Mouse (Mus musculus) liver, embryonic 12.5 days (tissue): ENCODE data around the gene Lin7b. TPM values are rescaled to one million over a fixed set of nuclear protein-coding genes. Genes with fewer than 3 reads are reported as not detected.
"Not testable (repeated sequence)": the region's sequence is repeated elsewhere in the genome, so short reads cannot be mapped to it uniquely, and the experiment has no call there.

ENCODE experiments used
- ATAC-seq: fragments of 200-750 bp; cut with Nextera tagmentation; 2 replicates; pipeline ENCODE4 v1.8.0; 2017; ENCODE audit warnings: moderate number of reproducible peaks, mild to moderate bottlenecking, moderate library complexity
- H3K27ac ChIP-seq: fragments of 300-500 bp; sonication (generic); 2 replicates; pipeline ENCODE4 v1.5.1; 2016; ENCODE audit warnings: mild to moderate bottlenecking
- H3K27me3 ChIP-seq: fragments of 300-500 bp; sonication (generic); replicated peaks from 2 replicates; pipeline ENCODE4 v1.6.1; 2016; ENCODE audit warnings: mild to moderate bottlenecking, moderate library complexity
- H3K36me3 ChIP-seq: fragments of 300-500 bp; sonication (generic); 2 replicates; pipeline ENCODE4 v1.6.1; 2016; ENCODE audit warnings: mild to moderate bottlenecking, moderate library complexity
- H3K4me1 ChIP-seq: fragments of 300-500 bp; sonication (generic); 2 replicates; pipeline ENCODE4 v1.6.1; 2016
- H3K4me2 ChIP-seq: fragments of 300-500 bp; sonication (generic); 2 replicates; pipeline ENCODE4 v1.6.1; 2016; ENCODE audit warnings: mild to moderate bottlenecking, moderate library complexity
- H3K4me3 ChIP-seq: fragments of 300-500 bp; sonication (generic); 2 replicates; pipeline ENCODE4 v1.5.1; 2016; ENCODE audit warnings: mild to moderate bottlenecking, moderate library complexity
- H3K9ac ChIP-seq: fragments of 300-500 bp; sonication (generic); 2 replicates; pipeline ENCODE4 v1.6.1; 2016; ENCODE audit warnings: mild to moderate bottlenecking, moderate library complexity
- H3K9me3 ChIP-seq: fragments of 300-500 bp; sonication (generic); replicated peaks from 2 replicates; pipeline ENCODE4 v1.6.1; 2016; ENCODE audit warnings: mild to moderate bottlenecking, moderate library complexity
- WGBS: fragments of 180-500 bp; shearing (Covaris S2); methylation state at CpG from one replicate; pipeline ENCODE4 v1.1.7; 2016; ENCODE audit not compliant: insufficient replicate concordance; 5-methylcytosine and 5-hydroxymethylcytosine counted together
- polyA plus RNA-seq: library from polyadenylated mRNA; unstranded; fragments of >200 nt; fragmentation: Nextera tagmentation; extraction: Ambion mirVana; gene quantifications from 2 replicates; pipeline ENCODE4 v1.2.1, GENCODE M21; 2016

Gene Lin7b
- polyA plus RNA-seq, 1 experiment from 2014 or later = 0.38 TPM

DNA sequence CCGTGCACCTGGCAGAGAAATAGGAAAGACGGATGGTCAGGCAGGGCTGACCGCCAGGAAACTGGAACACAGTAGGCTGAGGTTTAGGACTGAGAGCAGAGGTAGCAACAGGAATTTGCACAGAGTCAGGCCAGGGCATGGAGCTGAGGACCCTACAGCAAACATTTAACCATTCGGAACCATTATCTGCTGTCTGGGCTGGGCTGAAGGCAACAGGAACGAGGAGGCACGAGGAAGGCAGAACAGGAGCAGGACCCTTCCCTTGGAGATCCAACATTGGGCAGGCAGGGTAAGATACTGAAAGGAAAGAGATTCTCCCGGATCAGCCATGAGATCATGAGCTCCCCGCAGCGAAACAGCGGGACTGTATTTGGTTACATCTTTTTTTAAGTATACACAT lies 37.5 kb upstream of the Lin7b start:
- no peak for ATAC-seq
- WGBS = 66% methylated on average over 10 of the region's 10 CpGs

DNA sequence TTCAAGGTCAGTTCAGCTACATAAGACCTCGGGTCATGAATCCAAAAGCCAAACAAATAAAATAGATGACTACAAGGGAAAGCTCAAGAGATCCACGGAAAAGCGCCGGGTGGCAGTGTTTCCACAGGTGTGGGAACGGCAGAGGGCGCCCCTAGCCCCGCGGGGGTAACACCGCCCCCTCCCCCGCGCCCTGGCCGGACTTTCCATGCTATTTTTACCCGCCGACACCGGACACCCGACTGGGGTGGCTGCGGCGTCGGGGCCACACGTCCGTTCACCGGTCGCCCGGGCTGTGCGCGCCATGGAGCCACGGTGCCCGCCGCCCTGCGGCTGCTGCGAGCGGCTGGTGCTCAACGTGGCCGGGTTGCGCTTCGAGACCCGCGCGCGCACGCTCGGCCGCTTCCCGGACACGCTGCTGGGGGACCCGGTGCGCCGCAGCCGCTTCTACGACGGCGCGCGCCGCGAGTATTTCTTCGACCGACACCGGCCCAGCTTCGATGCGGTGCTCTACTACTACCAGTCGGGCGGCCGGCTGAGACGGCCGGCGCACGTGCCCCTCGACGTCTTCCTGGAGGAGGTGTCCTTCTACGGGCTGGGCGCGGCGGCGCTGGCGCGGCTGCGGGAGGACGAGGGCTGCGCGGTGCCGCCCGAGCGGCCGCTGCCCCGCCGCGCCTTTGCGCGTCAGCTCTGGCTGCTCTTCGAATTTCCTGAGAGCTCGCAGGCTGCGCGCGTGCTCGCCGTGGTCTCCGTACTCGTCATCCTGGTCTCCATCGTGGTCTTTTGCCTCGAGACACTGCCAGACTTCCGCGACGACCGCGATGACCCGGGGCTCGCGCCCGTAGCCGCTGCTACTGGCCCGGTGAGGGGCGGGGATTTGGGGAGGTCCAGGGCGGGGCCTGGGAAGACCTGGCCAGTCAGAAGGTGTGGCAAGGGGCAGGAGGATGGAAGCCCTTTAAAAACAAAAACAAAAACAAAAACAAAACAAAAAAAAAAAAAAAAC lies 36.1 kb upstream of the Lin7b start:
- Histone ChIP-seq H3K4me1 (peaks cover 8% of the 10 kb centered on the region; the same call in 1 of the 2 replicates), H3K9ac (no peak overlapping the region), H3K36me3 (no peaks in the 10 kb centered on the region), H3K27ac (no peak overlapping the region), H3K4me3 (peak overlapping the region; percentile 41), H3K4me2 (peak overlapping the region; percentile 63), H3K9me3 (no peaks in the 10 kb centered on the region), H3K27me3 (peaks cover 84% of the 10 kb centered on the region)
- no peak for ATAC-seq
- WGBS = 2% methylated on average over 114 of the region's 114 CpGs

More for the DNA sequence above, 37.5 kb upstream of the Lin7b start:
- H3K9me3 ChIP-seq = no peaks in the 10 kb centered on the region
- H3K27me3 ChIP-seq = peaks cover 88% of the 10 kb centered on the region
- H3K4me3 ChIP-seq = no peak overlapping the region
- H3K9ac ChIP-seq = no peak overlapping the region
- H3K27ac ChIP-seq = no peak overlapping the region
- no peak overlapping the region for H3K4me2 ChIP-seq
- no peaks in the 10 kb centered on the region for H3K36me3 ChIP-seq
- peaks cover 8% of the 10 kb centered on the region; the same call in 1 of the 2 replicates for H3K4me1 ChIP-seq

DNA sequence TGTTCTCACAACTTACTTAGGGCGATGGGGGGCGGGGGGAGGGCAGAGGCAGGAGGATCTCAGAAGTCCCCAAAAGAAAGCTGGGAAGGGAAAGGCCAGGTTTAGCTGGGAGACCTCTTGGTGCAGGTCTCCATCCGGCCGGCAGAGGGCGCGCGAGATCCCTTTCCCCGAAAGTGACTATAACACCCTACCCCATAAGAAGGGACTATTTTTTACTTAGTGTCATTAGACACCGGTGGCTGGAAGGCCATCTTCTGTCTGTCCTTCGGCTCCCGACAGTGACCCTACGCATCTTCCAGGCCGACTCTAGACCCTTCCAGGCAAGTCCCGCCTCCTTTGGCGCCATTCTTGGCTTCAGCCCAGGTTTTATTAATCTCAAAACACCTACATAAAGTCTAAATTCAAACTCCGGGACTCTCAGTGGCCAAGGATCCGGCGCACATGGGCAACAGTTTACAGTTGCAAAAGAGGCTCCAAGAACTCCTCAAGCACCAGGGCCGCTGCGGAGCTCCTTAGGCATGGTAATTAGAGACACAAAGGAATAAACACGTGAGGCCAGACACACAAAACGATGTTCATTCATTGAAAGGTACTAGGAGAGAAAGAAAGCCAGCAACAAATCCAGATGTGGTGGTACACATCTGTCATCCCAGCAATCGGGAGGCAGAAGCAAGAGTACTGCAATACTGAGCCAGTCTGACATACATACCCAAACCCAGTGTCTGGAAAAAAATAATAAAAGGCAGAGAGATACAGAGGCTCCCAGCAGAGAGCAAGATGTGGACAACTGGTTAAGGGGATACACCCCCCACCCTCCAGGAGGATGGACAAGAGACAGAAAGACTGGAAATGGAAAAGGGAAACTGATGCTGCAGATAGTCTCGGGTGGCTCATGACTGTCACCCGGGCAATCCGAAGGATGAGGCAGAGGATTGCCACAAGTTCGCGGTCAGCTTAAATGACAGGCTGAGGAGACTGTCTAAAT lies 35.0 kb upstream of the Lin7b start, which contains the start of gene Kcna7:
Kcna7 (plus strand) TSS at position 563 of the 985 bp plus-strand sequence.
- H3K4me3 ChIP-seq = peak within 1 kb of the TSS; percentile 41
- peaks cover 73% of the 10 kb centered on the region for H3K27me3 ChIP-seq
- WGBS = 10% methylated on average over 28 of the region's 28 CpGs
- H3K4me1 ChIP-seq = peaks cover 8% of the 10 kb centered on the region; the same call in 1 of the 2 replicates
- H3K9me3 ChIP-seq = no peaks in the 10 kb centered on the region
- ATAC-seq = peak; percentile 53
- peak within 1 kb of the TSS; percentile 63 for H3K4me2 ChIP-seq
- no peak within 1 kb of the TSS for H3K9ac ChIP-seq
- H3K27ac ChIP-seq = no peak within 1 kb of the TSS
- H3K36me3 ChIP-seq = no peaks in the 10 kb centered on the region

DNA sequence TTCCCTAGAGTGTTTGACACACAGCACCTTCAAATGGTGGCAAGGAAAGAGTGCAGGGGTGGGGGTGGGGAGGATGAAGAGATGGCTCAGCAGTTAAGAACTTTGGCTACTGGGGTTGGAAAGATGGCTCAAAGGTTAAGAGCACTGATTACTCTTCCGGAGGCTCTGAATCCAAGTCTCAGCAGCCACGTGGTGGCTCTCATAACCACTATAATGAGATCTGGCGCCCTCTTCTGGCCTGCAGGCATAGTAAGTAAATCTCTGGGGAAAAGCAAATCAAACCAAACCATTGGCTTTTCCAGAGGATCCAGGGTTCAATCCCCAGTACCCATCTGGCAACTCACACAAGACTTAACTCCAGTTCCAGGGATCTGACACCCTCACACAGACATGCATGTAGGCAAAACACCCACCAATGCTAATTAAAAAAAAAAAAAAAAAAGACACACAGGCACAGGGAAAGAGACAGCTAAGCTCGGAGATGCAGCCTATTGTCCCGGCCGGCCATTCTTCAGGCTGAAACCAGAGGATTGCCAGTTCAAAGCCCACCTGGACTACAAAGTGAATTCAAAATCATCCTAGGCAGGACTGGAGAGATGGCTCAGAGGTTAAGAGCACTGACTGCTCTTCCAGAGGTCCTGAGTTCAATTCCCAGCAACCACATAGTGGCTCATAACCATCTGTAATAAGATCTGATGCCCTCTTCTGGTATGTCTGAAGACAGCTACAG lies 33.3 kb upstream of the Lin7b start:
- Histone ChIP-seq H3K27me3 (peaks cover 56% of the 10 kb centered on the region), H3K36me3 (no peaks in the 10 kb centered on the region), H3K9ac (no peak overlapping the region), H3K4me3 (no peak overlapping the region), H3K4me1 (peaks cover 8% of the 10 kb centered on the region; the same call in 1 of the 2 replicates), H3K4me2 (no peak overlapping the region), H3K27ac (no peak overlapping the region), H3K9me3 (no peaks in the 10 kb centered on the region)
- ATAC-seq = no peak
- WGBS = 40% methylated on average over 6 of the region's 6 CpGs

DNA sequence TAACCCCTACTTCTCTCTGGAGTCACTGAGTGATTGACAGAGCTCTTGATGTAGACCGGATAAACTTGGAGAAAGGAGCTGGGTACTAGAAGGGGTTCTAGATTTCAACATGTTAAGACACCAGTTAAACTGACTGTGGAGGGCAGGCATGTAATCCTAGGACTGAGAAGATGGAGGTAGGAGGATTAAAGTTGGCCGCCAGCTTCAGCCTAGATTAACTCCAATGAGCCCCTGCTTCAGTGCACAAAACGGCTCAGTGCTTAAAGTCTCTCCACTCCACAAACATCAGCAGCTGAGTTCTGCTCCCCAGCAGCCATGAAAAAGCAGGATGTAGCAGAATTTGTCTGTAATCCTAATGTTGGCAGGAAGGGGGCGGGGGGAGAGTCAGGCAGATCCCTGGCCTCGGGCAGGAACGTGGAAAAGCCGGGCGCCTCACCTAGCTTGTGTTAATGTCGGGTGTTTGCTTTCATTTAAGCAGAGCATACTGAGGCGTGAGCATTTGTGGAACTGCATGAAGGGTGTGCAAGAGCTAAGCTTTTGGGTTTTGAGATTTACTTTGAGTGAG lies 31.2 kb upstream of the Lin7b start:
- H3K4me1 ChIP-seq = peaks cover 15% of the 10 kb centered on the region
- no peaks in the 10 kb centered on the region for H3K36me3 ChIP-seq
- no peak overlapping the region for H3K4me3 ChIP-seq
- 68% methylated on average over 10 of the region's 10 CpGs for WGBS
- ATAC-seq = no peak
- H3K9me3 ChIP-seq = no peaks in the 10 kb centered on the region
- no peak overlapping the region for H3K9ac ChIP-seq
- no peak overlapping the region for H3K4me2 ChIP-seq
- H3K27ac ChIP-seq = no peak overlapping the region
- peaks cover 35% of the 10 kb centered on the region for H3K27me3 ChIP-seq

DNA sequence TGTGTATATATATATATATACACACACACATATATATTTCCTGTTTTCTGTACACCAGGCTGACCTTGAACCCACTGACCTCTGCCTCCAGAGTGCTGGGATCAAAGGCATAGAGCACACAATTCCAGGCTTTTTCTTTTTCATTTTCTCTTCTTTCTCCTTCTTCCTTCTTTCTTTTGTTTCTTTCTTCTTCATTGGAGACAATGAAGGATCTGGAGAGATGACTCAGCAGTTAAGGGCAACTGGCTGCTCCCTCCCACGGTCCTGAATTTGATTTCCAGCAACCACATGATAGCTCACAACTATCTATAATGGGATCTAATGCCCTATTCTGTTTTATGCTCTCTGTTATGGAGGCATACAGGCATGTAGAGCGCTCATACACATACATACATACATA lies 26.4 kb upstream of the Lin7b start:
- 59% methylated on average over 2 of the region's 2 CpGs for WGBS
- H3K27ac ChIP-seq = no peak overlapping the region

DNA sequence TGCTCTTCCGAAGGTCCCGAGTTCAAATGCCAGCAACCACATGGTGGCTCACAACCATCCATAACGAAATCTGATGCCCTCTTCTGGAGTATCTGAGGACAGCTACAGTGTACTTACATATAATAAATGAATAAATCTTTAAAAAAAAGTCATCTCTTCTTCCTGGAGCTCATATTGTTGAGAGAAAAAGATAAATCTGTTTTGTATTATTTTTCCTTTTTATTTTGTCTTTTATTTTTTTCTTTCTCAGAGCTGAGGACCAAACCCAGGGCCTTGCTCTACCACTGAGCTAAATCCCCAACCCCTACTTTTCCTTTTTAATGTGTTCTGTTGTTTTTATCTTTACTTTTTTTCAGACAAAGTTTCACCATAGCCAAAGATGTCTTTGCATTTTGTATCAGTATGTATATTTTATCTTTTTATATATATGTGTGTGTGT lies 26.0 kb upstream of the Lin7b start:
- 2% methylated on average over 3 of the region's 3 CpGs for WGBS
- not testable (repeated sequence) for H3K9me3 ChIP-seq, H3K27me3 ChIP-seq
- peak overlapping the region; percentile 78 for H3K4me2 ChIP-seq
- ATAC-seq = peak; percentile 30
- peak overlapping the region; percentile 98 for H3K27ac ChIP-seq
- H3K4me1 ChIP-seq = peaks cover 37% of the 10 kb centered on the region
- H3K9ac ChIP-seq = peak overlapping the region; percentile 70
- peak overlapping the region; percentile 90 for H3K4me3 ChIP-seq
- peaks cover 31% of the 10 kb centered on the region for H3K36me3 ChIP-seq

More for the DNA sequence above, 26.4 kb upstream of the Lin7b start:
- no peak for ATAC-seq
- Histone ChIP-seq H3K27me3 (peaks cover 2% of the 10 kb centered on the region; the same call in 1 of the 2 replicates), H3K9me3 (no peaks in the 10 kb centered on the region), H3K36me3 (peaks cover 27% of the 10 kb centered on the region), H3K4me2 (peak overlapping the region; percentile 78), H3K4me3 (no peak overlapping the region), H3K4me1 (peaks cover 37% of the 10 kb centered on the region), H3K9ac (no peak overlapping the region)

DNA sequence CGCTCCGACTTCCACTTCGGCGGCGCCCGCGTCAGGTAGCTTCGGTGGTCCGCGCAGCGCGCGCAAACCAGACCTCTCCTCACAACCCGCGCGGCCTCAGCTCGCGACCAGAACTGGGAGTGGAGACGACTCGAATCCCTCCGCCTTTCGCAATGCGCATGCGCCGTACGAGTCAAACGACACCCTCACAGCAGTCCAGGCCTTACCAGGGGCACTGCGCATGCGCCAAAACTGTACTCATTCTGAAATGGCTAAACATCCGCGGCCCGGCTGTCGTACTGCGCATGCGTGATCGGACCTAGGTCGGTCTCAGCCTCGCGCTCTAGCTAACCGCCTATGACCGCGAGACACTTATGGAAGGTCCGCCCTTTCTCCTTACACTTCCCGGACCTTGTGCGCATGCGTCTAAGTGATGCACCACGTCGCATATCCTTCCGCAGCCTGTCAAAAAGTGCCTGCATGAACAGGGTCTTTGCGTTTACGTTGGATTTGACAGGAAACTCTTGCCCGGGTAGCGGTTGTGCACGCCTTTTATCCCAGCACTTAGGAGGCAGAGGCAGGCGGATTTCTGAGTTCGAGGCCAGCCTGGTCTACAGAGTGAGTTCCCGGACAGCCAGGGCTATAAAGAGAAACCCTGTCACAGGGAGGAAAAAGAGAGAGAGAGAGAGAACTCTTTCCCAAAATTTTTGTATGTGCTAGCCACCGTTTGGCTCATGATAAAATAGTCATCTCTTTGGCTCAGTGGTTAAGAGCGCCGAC lies 25.4 kb upstream of the Lin7b start, which contains the start of gene Snrnp70:
Snrnp70 (minus strand) TSS at position 165 of the 759 bp plus-strand sequence.
- Histone ChIP-seq H3K4me3 (peak within 1 kb of the TSS; percentile 90), H3K27me3 (no peaks in the 10 kb centered on the region), H3K27ac (peak within 1 kb of the TSS; percentile 98), H3K4me1 (peaks cover 37% of the 10 kb centered on the region), H3K36me3 (peaks cover 37% of the 10 kb centered on the region), H3K9ac (peak within 1 kb of the TSS; percentile 93), H3K4me2 (peak within 1 kb of the TSS; percentile 78), H3K9me3 (no peaks in the 10 kb centered on the region)
- peak; percentile 94 for ATAC-seq
- WGBS = under 1% methylated on average over 60 of the region's 60 CpGs

DNA sequence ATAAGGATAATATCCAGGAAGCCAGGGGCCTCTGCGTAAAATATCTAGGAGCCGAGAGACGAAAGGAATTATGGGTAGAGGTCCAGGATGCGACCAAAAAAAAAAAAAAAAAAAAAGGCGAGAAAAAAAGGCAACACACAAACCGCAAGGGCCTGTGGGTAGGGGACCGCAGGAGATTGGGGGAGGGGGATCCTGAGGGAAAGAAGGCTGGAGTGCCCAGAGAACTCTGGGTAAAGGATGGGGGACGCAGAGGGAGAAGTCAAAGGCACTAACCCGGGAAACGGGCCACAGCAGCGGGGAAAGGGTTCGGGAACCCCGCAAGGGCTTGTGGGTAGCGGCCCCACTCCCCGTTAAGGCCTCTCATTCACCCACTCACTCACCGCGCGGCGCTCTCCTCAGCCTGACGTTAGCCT lies 24.8 kb upstream of the Lin7b start:
- Histone ChIP-seq H3K4me1 (peaks cover 37% of the 10 kb centered on the region), H3K4me3 (peak overlapping the region; percentile 90), H3K4me2 (peak overlapping the region; percentile 78), H3K9ac (peak overlapping the region; percentile 93), H3K9me3 (no peaks in the 10 kb centered on the region), H3K27me3 (no peaks in the 10 kb centered on the region), H3K27ac (peak overlapping the region; percentile 98), H3K36me3 (peaks cover 43% of the 10 kb centered on the region)
- WGBS = under 1% methylated on average over 19 of the region's 20 CpGs
- peak; percentile 76 for ATAC-seq

DNA sequence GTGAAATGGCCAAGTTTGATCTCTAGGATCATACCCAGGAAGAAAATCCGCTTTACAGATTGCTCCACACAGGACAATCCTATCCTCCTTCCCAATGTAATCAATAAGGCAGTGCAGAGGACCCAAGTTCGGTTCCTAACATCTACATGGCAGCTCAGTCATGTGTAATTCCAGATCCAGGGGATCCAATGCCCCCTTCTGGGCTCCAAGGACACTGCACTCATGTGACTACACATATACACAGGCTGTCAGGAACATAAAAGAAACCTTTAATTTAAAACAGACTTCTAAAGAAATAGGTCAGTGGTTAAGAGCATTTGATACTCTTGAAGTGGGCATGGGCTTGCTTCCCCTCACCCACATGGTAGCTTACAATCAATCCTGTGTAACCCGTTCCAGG lies 15.7 kb upstream of the Lin7b start:
- WGBS = 87% methylated on average over 3 of the region's 3 CpGs
- no peaks in the 10 kb centered on the region for H3K27me3 ChIP-seq
- H3K9me3 ChIP-seq = no peaks in the 10 kb centered on the region
- H3K4me2 ChIP-seq = no peak overlapping the region
- no peak overlapping the region for H3K9ac ChIP-seq
- no peak overlapping the region for H3K4me3 ChIP-seq
- no peak overlapping the region for H3K27ac ChIP-seq
- ATAC-seq = no peak
- H3K4me1 ChIP-seq = no peaks in the 10 kb centered on the region
- peaks cover 99% of the 10 kb centered on the region for H3K36me3 ChIP-seq
